Mouse (Mus musculus): ENCODE measurements at regions not wholly inside any gene's neighbourhood (a gene's known extent, or its start where the extent isn't known, plus 50 kb on each side); places are given as distances from the start of the nearest gene placed in this dataset.

GRCm38 (mm10) chr1:82027761-82028160 is 205.2 kb upstream of the Gm9747 start:
- in situ Hi-C loops (cut with MboI; ENCODE audit: low pct_ligation_motif_present, low pct_unique_long_range_greater_than_20kb, low sequenced_read_pairs) (no loop called here), dilution Hi-C loops (cut with MboI; ENCODE audit: extremely low pct_ligation_motif_present, extremely low pct_unique_long_range_greater_than_20kb, low sequenced_read_pairs) (no loop called here)
- no peak for TF ChIP-seq SIN3A (IDR thresholded peaks at IDR 0.05; ENCODE audit: low read length)
- no peak for TF ChIP-seq KAT2A (IDR thresholded peaks at IDR 0.05; ENCODE audit: insufficient replicate concordance, low read length)
- TF ChIP-seq EP300 (IDR thresholded peaks at IDR 0.05; ENCODE audit: low read length), result no peak
- TF ChIP-seq RCOR1 (conservative IDR thresholded peaks at IDR 0.05; ENCODE audit: low read depth, low read length), result no peak
- TF ChIP-seq ZKSCAN1 (IDR thresholded peaks at IDR 0.05; ENCODE audit: borderline replicate concordance, low read depth, low read length), result no peak
- no peak for TF ChIP-seq RAD21 (IDR thresholded peaks at IDR 0.05; ENCODE audit: low read depth, low read length)
- no peak for TF ChIP-seq E2F4 (IDR thresholded peaks at IDR 0.05; ENCODE audit: insufficient replicate concordance, low read depth, low read length)
- no peak for TF ChIP-seq MAZ (IDR thresholded peaks at IDR 0.05; ENCODE audit: low read depth, low read length)
- no peak for DNase-seq (ENCODE audit: extremely low read depth)
- Histone ChIP-seq H3K27me3 (replicated peaks) (no peaks in the 10 kb centered on the region), H3K79me2 (replicated peaks; ENCODE audit: control insufficient read depth, extremely low read depth, insufficient read depth, poor library complexity, severe bottlenecking) (no peaks in the 10 kb centered on the region), H3K36me3 (replicated peaks in 1 of 2; ENCODE audit: control insufficient read depth in 1 of 2, insufficient read depth in 1 of 2, low read length in 1 of 2) (no peaks in the 10 kb centered on the region), H3K4me1 (ENCODE audit: control insufficient read depth in 1 of 2, insufficient read depth in 2 of 2) (no peaks in the 10 kb centered on the region), H3K27ac (ENCODE audit: insufficient read depth, low read depth) (no peak overlapping the region), H3K4me2 (ENCODE audit: insufficient read depth, low read depth, poor library complexity, severe bottlenecking) (no peak overlapping the region), H3K9me3 (replicated peaks; ENCODE audit: low read length) (no peaks in the 10 kb centered on the region), H3K9ac (ENCODE audit: insufficient read depth, low read depth) (no peak overlapping the region), H3K4me3 (replicated peaks in 1 of 3; ENCODE audit: low read depth in 2 of 3, low read length in 2 of 3, poor library complexity in 1 of 3) (no peak overlapping the region)

GRCm38 (mm10) chr1:82031130-82031529 is 201.8 kb upstream of the Gm9747 start:
- TF ChIP-seq MEF2A (IDR thresholded peaks at IDR 0.05; ENCODE audit: borderline replicate concordance, low read depth, low read length) (no peak), ETS1 (conservative IDR thresholded peaks at IDR 0.05; ENCODE audit: low read depth, low read length) (no peak), CHD1 (IDR thresholded peaks at IDR 0.05; ENCODE audit: low read depth, low read length) (no peak), NELFE (IDR thresholded peaks at IDR 0.05; ENCODE audit: low read depth, low read length) (no peak), JUN (IDR thresholded peaks at IDR 0.05; ENCODE audit: insufficient read depth, low read depth, low read length) (no peak), POLR2A (IDR thresholded peaks at IDR 0.05; ENCODE audit: low read depth, low read length) (no peak), MAZ (IDR thresholded peaks at IDR 0.05; ENCODE audit: low read depth, low read length) (no peak), SIN3A (IDR thresholded peaks at IDR 0.05; ENCODE audit: low read length) (no peak), RAD21 (IDR thresholded peaks at IDR 0.05; ENCODE audit: low read depth, low read length) (no peak), TCF12 (IDR thresholded peaks at IDR 0.05; ENCODE audit: low read depth, low read length) (no peak)

More at GRCm38 (mm10) chr1:82031130-82031529, 201.8 kb upstream of the Gm9747 start:
- no peak for DNase-seq (ENCODE audit: extremely low read depth)
- Histone ChIP-seq H3K27me3 (replicated peaks) (no peaks in the 10 kb centered on the region), H3K9ac (ENCODE audit: insufficient read depth, low read depth) (no peak overlapping the region), H3K4me2 (ENCODE audit: insufficient read depth, low read depth, poor library complexity, severe bottlenecking) (no peak overlapping the region), H3K79me2 (replicated peaks; ENCODE audit: control insufficient read depth, extremely low read depth, insufficient read depth, poor library complexity, severe bottlenecking) (no peaks in the 10 kb centered on the region), H3K9me3 (replicated peaks; ENCODE audit: low read length) (no peaks in the 10 kb centered on the region), H3K4me1 (ENCODE audit: control insufficient read depth in 1 of 2, insufficient read depth in 2 of 2) (no peaks in the 10 kb centered on the region), H3K27ac (ENCODE audit: insufficient read depth, low read depth) (no peak overlapping the region), H3K4me3 (replicated peaks in 1 of 3; ENCODE audit: low read depth in 2 of 3, low read length in 2 of 3, poor library complexity in 1 of 3) (no peak overlapping the region), H3K36me3 (replicated peaks in 1 of 2; ENCODE audit: control insufficient read depth in 1 of 2, insufficient read depth in 1 of 2, low read length in 1 of 2) (no peaks in the 10 kb centered on the region)
- in situ Hi-C loops (cut with MboI; ENCODE audit: low pct_ligation_motif_present, low pct_unique_long_range_greater_than_20kb, low sequenced_read_pairs), result no loop called here
- dilution Hi-C loops (cut with MboI; ENCODE audit: extremely low pct_ligation_motif_present, extremely low pct_unique_long_range_greater_than_20kb, low sequenced_read_pairs), result no loop called here

Data from CH12.LX (cell line).